Mouse (Mus musculus) hematopoietic stem cell, adult 5-6 weeks (primary cell): ENCODE data around the gene Cdkal1. TPM values are rescaled to one million over a fixed set of nuclear protein-coding genes. Genes with fewer than 3 reads are reported as not detected.

Experiments used
- ATAC-seq, 2 experiments: fragments of 125-278 bp in 1 of 2; replicated peaks in 1 of 2; 2 replicates each; pipeline ENCODE4 v1.8.0; 2016 to 2017; ENCODE audit warnings: inconsistent platforms in 2 of 2, mild to moderate bottlenecking in 2 of 2, moderate number of reproducible peaks in 2 of 2, low read depth in 1 of 2, moderate TSS enrichment in 1 of 2; ENCODE audit not compliant: low FRiP score in 2 of 2, poor library complexity in 2 of 2, severe bottlenecking in 2 of 2, insufficient read depth in 1 of 2, low TSS enrichment in 1 of 2
- total RNA-seq: library from RNA; stranded (forward); fragments of 172-1452, 232-1000 nt; gene quantifications from 2 replicates; pipeline ENCODE4 v1.2.3, GENCODE M21; 2017

Gene Cdkal1
- total RNA-seq, 1 experiment from 2014 or later, result 57.8 TPM

DNA sequence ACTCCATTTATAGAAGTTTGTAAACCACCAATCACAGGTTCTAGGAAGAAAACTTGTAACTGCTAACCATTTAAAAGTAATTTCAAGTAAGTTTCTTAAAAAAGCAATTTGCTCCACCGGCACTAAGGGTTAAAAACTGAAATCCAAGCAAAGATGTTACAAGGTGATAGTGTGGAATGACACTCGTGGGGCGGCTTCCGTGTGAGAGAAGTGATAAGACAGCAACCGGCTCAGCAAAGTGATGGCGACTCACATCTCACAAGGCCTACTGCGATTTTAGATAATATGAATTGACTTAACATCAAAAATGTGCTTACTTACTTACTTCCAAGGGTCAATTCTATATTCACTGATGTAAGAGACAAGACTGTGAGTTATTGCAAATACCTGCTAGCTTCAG, 167.6 kb downstream of the Cdkal1 start:
- ATAC-seq, result no peak

DNA sequence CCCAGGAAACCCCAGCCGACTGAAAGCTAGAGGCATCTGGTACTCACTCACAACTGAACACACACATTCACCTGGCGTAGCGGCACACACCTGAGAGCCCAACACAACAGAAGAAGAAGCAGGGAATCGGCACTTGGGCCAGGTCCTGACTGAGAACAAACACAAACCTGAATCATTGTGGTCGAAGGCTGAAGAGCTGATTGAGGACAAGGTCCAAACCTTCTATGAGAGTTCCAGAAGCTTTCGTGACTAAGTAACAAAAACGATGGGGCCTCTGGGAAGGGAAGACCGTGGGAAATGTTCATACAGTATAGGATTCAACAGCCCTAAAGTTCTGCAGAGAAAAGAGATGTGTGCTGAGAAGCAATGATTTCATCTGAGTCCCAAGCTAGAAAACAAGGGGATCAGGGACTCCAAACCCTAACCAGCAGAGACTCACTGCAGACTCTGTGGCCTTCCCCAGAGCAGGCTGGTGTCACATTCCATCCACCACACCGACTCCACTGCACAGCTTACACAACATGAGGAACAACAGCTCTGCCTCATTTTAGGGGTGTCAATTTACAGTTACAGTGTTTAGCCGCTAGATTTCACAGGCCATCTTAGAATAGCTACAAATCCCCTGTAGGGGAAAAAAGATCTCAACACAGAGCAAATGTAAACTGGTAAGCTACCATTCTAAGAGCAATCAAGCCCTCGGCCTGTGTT, 175.8 kb downstream of the Cdkal1 start:
- no peak for ATAC-seq

DNA sequence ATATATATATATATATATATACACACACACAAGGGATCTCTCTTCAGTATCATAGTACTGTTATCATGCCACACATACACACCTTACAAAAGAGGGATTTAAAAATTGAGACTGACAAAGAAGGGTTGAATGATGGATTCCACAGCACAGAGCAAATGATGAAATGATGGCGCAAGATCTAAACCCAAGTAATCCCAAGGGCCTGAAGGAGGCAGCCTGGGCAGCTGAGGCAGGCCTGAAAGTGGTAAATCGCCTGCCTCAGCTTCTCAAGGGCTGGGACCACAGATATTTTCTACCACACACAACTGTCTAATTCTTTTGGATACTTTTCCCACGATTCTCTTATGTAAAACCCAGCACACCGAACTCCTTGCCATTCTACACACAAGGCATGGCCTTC, 177.9 kb downstream of the Cdkal1 start:
- no peak for ATAC-seq

DNA sequence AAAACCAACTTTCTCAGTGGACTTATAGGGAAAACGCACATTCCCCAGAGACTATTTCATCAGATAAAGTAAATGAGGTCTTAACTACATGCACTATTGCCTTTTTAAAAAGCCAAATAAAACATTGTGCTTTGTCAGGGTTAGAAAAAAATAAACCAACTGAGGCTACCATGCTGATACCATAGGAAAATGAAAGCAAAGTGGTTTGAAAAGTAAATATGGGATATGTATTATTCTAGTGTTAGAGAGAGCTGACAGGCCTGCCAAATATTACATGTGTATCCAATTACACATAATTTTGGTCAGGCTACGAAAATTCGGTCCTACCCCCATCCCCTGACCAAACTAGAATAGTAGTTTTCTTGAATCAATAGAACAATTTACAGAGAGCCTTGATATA, 184.8 kb downstream of the Cdkal1 start:
- ATAC-seq, result no peak

DNA sequence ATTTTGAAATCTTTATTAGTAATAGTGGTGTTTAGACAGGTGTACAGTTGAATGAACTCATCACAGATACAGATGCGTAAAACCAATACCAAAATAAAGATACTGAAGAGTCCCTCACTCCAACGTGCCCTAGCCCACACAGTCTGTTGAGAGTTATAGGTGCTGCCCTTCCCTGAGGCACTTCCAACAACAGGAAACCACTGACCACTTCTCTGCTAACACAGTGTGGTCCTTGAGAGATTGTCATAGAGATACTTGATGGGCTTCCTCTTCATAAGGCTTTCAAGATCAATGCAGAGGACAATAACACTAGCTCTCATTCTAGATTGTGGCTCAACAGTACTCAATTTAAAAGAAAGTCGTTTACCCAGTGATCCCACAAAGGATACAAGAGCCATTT, 191.6 kb downstream of the Cdkal1 start:
- peak in 1 of 2 experiments; percentile 7; a peak in 1 of 4 replicates for ATAC-seq

DNA sequence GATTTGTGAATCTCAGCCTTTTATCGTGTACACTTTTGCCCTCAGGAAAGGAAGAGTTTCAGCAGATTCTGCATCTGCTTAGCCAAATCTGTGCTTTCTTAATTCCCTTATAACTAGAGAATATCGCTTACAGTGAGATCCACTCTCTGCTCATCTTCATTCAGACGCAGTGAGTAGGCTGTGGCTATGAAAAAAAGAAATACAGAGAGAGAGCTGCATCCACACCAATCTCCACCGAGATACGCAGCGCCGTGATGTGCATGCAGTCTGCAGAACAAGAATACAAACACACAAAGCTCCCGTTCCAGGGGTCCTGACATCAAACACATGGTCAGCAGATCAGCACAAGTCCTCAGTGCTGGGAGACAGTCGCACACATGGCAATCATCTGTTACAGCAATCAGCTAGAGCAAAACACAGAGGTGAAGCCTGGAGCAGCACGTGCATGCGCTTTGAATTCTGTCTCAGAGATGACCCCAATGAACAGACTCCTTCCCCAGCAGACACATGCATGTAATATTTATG, 199.6 kb downstream of the Cdkal1 start:
- ATAC-seq, result no peak

DNA sequence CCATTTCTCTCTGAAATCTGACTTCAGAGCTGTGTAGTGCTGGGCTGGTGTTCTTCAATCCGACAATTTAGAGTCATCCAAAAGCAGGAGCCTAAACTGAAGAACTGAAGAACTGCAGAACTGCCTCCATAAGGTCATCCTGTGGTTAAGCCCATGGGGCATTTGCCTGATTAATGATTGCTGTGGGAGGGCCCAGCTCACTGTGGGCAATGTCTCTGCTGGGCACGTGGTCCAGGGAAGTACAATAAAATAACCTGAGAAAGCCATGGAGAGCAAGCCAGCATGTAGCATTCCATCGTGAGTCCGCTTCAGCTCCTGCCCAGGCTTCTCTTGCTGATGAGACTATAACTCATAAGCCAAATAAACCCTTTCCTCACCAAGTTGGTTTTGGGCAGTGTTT, 202.1 kb downstream of the Cdkal1 start:
- no peak for ATAC-seq

DNA sequence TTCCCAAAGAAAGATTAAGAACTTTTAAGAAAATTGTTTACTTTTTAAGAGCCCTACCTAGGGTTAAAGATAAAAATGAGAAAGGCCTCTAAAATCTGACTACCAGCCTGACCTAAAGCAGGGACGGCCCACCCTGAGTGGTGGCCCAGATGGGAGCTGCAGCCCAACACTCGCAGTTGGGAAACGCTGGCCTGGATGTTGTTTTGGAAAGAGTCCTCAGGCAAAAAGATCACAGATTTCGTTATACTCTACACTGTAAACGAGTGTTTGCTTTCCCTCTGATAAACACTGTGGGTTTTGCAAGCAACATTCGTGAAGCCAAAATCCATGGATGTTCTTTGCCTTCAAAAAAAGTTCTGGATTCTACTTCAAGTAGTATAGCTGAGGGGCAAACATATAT, 202.7 kb downstream of the Cdkal1 start:
- ATAC-seq, result no peak

DNA sequence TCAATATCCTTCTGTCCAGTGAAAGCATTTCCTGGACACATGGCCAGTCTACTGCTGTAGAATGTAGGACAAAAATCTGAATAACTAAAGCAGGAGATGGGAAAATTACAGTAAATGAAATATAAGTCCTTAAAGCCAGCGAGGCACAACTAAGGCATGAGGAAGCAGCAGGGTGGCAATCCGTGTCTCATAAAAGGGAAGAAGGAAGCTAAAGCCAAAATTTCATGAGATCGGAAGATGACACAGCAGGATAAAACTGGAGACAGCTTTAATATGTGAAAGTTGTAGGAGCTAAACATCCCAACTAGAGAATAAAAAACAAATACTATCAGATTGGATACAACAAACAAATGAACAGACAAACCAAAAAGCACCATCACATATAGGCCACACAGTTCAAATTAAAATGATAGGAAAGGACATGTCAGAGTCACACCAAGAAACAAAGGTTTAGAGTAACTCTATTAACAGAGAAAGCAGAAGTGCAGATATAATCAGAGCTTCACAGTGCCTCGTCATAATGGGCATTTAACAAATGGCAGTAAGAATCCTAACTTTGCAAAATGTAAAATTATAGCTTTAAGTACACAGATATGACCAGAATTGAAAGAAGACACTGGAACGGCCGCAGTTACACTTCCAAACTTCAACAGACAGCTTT, 204.8 kb downstream of the Cdkal1 start:
- ATAC-seq, result peak; percentile 25 to 37; a peak in 2 of 4 replicates

DNA sequence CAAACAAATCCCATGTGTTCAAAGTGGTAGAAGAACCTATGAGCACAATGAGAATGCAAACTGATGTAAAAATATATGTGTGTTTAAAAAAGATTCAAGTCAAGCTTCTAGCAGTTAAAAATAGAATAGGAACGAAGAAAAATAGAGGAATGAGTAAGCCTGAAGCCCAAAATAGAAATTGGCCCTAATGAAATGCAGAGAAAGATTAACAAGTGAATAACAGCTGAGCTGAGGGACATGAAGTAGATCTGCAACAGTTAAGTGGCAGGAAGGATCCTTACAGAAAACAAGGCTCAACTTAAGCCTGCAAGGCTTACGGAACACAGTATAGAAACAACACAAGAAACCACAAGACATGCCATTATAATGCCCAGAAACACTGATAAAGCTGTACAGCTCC, 205.9 kb downstream of the Cdkal1 start:
- no peak for ATAC-seq

DNA sequence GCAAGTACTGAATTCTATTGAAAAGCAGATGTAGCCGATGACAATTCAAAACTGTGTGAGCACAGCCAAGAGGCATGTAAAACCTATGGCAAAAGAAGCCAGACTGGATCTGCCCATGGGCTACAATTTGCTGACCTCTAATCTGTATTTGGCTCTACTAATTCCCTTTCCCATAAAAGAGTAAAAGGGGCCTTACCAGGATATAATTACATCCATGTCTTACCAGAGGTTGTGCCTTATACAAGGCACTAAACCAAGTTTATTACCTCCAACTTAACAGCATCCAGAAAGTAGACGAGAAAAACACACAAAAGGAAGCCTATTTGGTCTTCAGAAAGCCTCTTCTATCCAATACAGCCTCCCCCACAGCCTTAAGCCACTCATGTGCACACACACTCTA, 213.2 kb downstream of the Cdkal1 start:
- ATAC-seq, result no peak

DNA sequence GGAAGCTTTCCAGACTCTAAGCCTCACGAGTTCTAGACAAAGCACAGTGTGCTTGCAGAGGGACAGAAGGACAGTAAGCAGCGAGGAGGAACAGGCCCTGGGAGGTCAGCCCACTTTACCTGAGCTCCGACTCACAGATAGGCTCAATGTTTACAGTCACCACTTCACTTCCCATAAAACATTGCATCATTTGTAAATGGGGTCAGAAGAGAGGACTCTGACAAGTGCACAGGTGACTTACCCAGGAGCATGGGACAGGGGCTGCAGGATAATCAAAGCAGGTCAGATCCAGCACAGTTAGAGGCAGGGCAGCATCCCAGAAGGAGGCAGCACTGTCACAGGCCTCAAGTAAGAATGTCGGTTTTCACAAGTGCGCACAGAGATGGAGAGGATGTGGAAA, 214.3 kb downstream of the Cdkal1 start:
- ATAC-seq, result no peak

DNA sequence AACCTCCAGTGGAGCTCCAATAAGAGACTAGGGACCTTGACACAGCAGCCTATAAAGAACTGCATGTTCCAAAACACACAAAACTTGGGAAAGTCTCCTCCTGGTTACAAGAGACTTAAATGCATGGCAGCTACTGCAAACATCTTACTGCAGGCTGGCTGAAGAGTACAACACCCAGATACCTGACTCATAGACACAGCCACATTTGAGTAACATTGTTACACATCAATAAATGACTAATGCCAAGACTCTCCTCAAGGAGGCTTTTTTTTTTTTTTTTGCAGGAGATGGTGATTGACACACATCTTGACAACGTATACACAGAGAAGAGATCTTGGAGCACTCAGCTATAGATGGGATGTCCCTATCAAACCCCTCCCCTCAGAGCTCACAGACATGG, 215.3 kb downstream of the Cdkal1 start:
- no peak for ATAC-seq

DNA sequence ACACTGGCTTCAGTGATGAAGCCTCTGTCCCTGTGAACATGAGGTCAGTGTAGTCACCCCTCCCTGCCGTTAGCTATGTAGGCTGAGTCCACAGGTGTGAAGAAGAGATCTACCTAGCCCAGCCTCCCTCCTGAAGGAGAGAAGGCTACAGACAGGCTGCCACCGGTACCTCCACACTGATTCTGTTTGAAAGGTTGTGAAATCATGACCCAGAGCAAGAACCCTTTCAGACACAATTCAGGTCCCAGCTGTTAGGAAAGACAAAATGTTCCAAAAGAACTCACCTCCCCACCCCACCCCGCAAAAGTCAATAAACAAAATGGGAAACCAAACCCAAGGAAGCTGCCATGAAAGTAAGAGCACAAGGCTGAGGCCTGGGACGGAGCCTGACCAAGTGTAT, 217.2 kb downstream of the Cdkal1 start:
- no peak for ATAC-seq

DNA sequence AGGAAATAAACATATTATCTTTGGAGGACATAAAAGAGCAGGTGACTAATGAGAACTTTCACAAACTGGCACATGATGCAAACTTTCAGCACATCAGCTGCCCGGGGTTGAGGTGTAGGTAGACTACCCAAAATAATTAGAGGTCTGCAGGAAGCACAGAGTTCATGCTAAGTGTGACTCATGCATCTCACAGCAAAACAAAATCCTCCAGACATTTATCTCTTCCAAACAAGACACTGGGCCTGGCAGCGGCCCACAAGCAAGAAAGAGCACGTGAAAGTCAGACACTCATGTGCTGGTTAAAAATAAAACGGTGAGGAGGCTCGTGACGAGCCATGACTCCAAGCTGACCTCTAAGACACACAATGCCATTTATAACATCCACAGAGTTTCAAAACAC, 217.7 kb downstream of the Cdkal1 start:
- ATAC-seq, result no peak

DNA sequence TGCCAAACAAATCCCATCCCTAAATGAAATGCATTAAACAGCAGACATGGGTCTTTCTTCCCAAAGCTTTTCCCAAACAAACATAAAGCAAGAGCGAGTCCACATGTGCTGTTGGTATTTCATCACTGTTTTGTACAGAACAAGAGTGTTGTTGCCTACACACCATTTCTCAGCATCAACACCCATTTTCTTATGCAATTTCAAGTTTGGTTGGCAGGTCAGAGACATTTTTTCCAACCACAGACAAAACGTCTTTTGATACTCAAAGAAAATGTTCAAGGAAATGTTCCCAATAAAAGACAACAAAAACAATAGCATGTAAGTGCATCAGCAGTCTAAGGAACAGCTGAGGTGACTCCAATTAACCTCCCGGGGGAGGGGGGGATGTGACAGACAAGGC, 219.9 kb downstream of the Cdkal1 start:
- ATAC-seq, result no peak

DNA sequence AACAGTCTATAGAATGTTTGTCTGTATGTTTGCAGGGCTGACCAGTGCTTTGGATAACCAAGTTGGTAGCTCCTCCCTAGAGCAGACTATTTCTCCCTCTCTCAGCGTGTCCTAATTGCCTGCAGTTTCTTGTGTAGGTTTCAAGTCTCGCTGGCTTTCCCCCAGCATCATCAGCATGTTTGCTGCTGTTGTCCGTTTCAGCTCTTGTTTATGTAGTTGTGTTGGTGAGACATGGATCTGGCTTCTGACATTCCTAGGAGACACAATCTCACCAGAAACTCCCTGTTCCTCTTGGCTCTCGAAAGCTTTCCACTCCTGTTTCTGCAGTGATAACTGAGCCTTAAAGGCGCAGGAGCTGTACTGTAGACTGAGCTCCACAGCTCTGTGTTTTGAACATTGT, 224.1 kb downstream of the Cdkal1 start:
- ATAC-seq, result no peak

DNA sequence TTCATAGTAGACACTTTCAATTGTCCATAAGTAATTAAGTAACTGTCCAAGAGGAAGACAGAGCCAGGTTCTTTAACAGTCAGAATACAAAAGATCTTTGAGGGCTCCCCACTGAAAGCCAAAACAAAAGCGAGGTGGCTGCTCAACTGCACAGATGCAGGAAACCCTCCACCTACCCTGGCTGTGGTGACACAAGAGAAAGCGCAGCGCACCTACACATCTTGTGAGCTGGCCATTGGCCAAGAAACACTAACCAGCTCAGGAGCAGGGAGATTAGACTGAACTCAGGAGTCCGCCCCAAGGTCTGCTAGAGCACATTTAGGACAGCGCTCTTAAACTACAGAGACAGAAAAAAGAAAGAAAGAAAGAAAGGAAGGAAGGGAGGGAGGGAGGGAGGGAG, 226.9 kb downstream of the Cdkal1 start:
- peak; percentile 48 to 59; a peak in 3 of 4 replicates for ATAC-seq
